Mouse (Mus musculus) c-Kit-positive CD71-positive TER-119-negative erythroid progenitor cells, embryonic 14.5 days (primary cell): ENCODE data around the gene Cul4a.

Source experiments
- DNase-seq: peaks from one replicate; pipeline ENCODE4 v3.0.0-alpha.2; 2013; ENCODE audit warnings: low read depth

Gene Cul4a

GRCm38 (mm10) chr8:13180408-13180807, 75.0 kb downstream of the Cul4a start:
- no peak for DNase-seq

DNA sequence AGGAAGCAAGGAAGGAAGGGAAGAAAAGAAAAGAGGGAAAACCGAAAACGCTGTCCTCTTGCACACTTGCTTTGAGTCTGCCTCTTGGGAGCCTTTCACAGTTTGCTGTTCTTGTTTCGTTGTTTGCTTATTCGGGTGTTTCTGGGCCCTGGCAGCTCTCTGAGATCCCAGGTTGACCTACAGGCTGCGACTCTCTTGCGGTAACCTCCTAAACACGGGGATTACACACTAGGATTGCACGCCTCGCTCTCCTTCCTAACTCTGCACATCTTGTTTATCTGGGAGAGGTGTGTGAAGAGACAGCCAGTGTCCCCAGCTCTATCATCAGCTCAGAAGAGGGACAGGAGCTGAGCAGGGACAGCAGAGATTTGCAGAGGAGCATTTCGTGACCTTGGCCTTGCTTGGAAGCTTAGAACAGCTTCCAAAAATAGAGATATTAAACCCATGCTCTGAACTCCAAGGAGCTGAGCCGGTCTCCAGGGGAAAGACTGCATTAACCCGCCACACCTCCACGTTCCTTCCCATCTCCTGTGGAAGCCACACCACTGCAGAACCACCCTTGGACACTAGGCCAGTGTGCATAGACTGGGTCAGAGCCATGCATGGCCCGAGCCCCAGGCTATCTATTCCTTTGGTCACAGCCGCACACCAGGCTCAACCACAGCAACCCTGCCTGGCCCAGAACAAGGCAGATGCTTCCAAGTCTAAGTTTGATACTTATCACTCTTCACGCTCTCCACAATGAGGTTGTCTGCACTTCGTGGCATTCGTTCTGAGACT, 75.7 kb downstream of the Cul4a start:
- DNase-seq, result no peak

DNA sequence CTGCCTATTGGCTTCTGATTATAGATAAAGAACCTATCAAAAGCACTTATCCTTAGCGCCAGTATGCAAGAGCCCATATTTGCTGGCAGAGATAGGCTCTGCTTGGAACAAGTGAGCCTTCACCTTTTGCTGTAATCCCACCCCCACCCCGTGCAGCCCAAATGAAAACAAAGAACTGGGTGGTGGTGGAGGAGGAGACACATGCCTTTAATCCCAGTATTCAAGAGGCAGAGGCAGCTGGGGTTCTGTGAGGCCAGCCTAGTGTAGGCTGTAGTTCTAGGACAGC, 76.2 kb downstream of the Cul4a start:
- DNase-seq, result no peak

DNA sequence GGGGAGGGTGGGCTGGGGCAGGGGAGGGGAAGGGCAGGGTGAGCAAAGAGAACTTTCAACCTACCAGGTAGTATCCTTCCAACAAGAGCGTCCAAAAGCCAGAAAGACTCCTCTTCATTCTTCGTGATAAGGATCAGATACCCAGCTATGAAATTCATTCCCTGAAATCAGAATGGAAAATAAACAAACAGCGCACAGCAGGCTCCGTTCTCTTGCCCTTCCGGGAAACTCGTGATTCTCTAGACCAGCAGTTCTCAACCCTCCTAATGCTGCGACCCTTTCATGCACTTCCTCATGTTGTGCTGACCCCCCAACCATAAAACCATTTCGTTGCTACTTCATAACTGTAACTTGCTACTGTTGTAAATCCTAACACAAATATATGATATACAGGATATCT, 81.4 kb downstream of the Cul4a start:
- DNase-seq, result no peak

GRCm38 (mm10) chr8:13187229-13187628, 81.8 kb downstream of the Cul4a start:
- no peak for DNase-seq

DNA sequence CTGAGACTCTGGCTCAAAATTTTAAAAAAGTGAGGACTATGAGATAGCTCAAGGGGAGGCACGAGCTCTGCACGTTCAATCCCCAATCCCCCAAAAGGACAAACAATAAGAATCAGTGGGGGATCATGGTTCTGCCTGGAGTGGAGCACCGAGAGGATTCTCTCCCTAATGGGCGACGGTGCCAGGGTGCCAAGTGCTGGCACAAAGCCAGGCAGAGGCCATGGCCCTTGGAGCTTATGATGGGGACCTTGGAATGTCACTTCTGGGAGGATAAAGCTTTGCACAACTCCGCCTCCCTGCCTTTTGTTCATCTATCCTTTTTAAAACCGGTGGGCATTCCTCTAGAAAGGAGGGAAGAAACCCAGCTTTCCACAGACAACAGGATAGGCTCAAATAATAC, 82.2 kb downstream of the Cul4a start:
- no peak for DNase-seq

- DNase-seq, result no peak
These were observed 82.7 kb downstream of the Cul4a start for GRCm38 (mm10) chr8:13188052-13188555.

GRCm38 (mm10) chr8:13188857-13189256, 83.4 kb downstream of the Cul4a start:
- no peak for DNase-seq

- no peak for DNase-seq
These were observed 84.8 kb downstream of the Cul4a start for GRCm38 (mm10) chr8:13190235-13190634.

DNA sequence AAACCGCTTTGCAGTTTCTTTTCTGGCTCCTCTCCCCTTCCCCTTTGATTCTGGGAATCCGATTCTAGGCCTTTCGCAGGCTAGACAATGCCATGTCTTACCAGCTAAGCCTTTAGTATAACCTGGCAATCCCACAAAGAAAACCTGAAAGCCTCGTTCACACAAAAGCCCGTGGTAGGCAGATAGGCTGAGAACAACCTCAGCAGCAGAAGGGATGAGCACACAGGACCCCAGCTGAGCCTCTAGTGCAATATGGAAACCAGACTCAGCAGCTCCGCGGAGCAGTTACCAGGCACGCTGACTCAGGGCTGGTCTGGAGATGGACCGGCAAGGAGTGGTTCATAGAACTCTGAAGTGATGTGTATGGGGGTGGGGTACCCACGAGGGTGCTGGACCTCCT, 89.4 kb downstream of the Cul4a start:
- no peak for DNase-seq

- no peak for DNase-seq
These were observed 92.1 kb downstream of the Cul4a start for GRCm38 (mm10) chr8:13197493-13197892.
